Mouse (Mus musculus) neural tube, embryonic 13.5 days (tissue): Measurements from ENCODE around the gene Pan3. TPM values are rescaled to one million over a fixed set of nuclear protein-coding genes. Genes with fewer than 3 reads are reported as not detected.

Experiments
- ATAC-seq: fragments of 200-750 bp; cut with Nextera tagmentation; 2 replicates; pipeline ENCODE4 v1.8.0; 2017; ENCODE audit warnings: low read depth, mild to moderate bottlenecking, moderate TSS enrichment, moderate library complexity
- H3K27ac ChIP-seq: fragments of 300-500 bp; sonication (generic); replicated peaks from 2 replicates; pipeline ENCODE4 v1.5.1; 2015; ENCODE audit warnings: moderate library complexity, mild to moderate bottlenecking, inconsistent platforms
- H3K27me3 ChIP-seq: fragments of 300-500 bp; sonication (generic); 2 replicates; pipeline ENCODE4 v1.6.1; 2015; ENCODE audit warnings: mild to moderate bottlenecking, inconsistent platforms
- H3K36me3 ChIP-seq: fragments of 300-500 bp; sonication (generic); 2 replicates; pipeline ENCODE4 v1.6.1; 2015; ENCODE audit warnings: mild to moderate bottlenecking, inconsistent platforms
- H3K4me1 ChIP-seq: fragments of 300-500 bp; sonication (generic); replicated peaks from 2 replicates; pipeline ENCODE4 v1.6.1; 2015; ENCODE audit warnings: inconsistent platforms
- H3K4me2 ChIP-seq: fragments of 300-500 bp; sonication (generic); 2 replicates; pipeline ENCODE4 v1.6.1; 2015; ENCODE audit warnings: inconsistent platforms, mild to moderate bottlenecking, moderate library complexity
- H3K4me3 ChIP-seq: fragments of 300-500 bp; sonication (generic); 2 replicates; pipeline ENCODE4 v1.5.1; 2015; ENCODE audit warnings: mild to moderate bottlenecking, inconsistent platforms
- H3K9ac ChIP-seq: fragments of 300-500 bp; sonication (generic); 2 replicates; pipeline ENCODE4 v1.6.1; 2015; ENCODE audit warnings: moderate library complexity, mild to moderate bottlenecking, inconsistent platforms
- H3K9me3 ChIP-seq: fragments of 300-500 bp; sonication (generic); 2 replicates; pipeline ENCODE4 v1.6.1; 2016; ENCODE audit warnings: inconsistent platforms
- WGBS: fragments of 180-500 bp; shearing (Covaris S2); methylation state at CpG from one replicate; pipeline ENCODE4 v1.1.7; 2015; 5-methylcytosine and 5-hydroxymethylcytosine counted together
- polyA plus RNA-seq: library from polyadenylated mRNA; unstranded; fragments of >200 nt; fragmentation: Nextera tagmentation; extraction: Ambion mirVana; gene quantifications from 2 replicates; pipeline ENCODE4 v1.2.1, GENCODE M21; 2015

The Pan3 gene
- polyA plus RNA-seq, 1 experiment from 2014 or later = 69.1 TPM

GRCm38 (mm10) chr5:147402505-147402904, 27.5 kb upstream of the Pan3 start:
- H3K4me2 ChIP-seq = no peak overlapping the region
- H3K4me1 ChIP-seq = peaks cover 17% of the 10 kb centered on the region
- peaks cover 49% of the 10 kb centered on the region for H3K27me3 ChIP-seq
- WGBS = 20% methylated on average over 5 of the region's 5 CpGs
- no peaks in the 10 kb centered on the region for H3K36me3 ChIP-seq
- no peak for ATAC-seq
- H3K9ac ChIP-seq = no peak overlapping the region
- 0 out of 2 replicates have a peak, but pooled peaks cover 2% of the 10 kb centered on the region for H3K9me3 ChIP-seq
- no peak overlapping the region for H3K27ac ChIP-seq
- H3K4me3 ChIP-seq = no peak overlapping the region

- H3K9me3 ChIP-seq = 0 out of 2 replicates have a peak, but pooled peaks cover 2% of the 10 kb centered on the region
- no peak overlapping the region for H3K9ac ChIP-seq
- no peak overlapping the region for H3K4me2 ChIP-seq
- no peaks in the 10 kb centered on the region for H3K36me3 ChIP-seq
- peaks cover 13% of the 10 kb centered on the region for H3K27me3 ChIP-seq
- 80% methylated on average over 5 of the region's 5 CpGs for WGBS
- peaks cover 2% of the 10 kb centered on the region for H3K4me1 ChIP-seq
- no peak overlapping the region for H3K27ac ChIP-seq
- no peak overlapping the region for H3K4me3 ChIP-seq
- no peak for ATAC-seq
Observed at GRCm38 (mm10) chr5:147406135-147406534, 23.8 kb upstream of the Pan3 start.

GRCm38 (mm10) chr5:147408731-147409130, 21.2 kb upstream of the Pan3 start:
- Histone ChIP-seq H3K4me2 (peak overlapping the region; percentile 31), H3K27ac (no peak overlapping the region), H3K9ac (no peak overlapping the region), H3K9me3 (0 out of 2 replicates have a peak, but pooled peaks cover 2% of the 10 kb centered on the region), H3K4me1 (no peaks in the 10 kb centered on the region), H3K36me3 (no peaks in the 10 kb centered on the region), H3K4me3 (no peak overlapping the region), H3K27me3 (no peaks in the 10 kb centered on the region)
- ATAC-seq = no peak
- WGBS = 61% methylated on average over 29 of the region's 29 CpGs

- Histone ChIP-seq H3K27me3 (no peaks in the 10 kb centered on the region), H3K27ac (no peak overlapping the region), H3K36me3 (no peaks in the 10 kb centered on the region), H3K4me3 (no peak overlapping the region), H3K4me1 (no peaks in the 10 kb centered on the region), H3K9ac (no peak overlapping the region), H3K9me3 (0 out of 2 replicates have a peak, but pooled peaks cover 2% of the 10 kb centered on the region), H3K4me2 (no peak overlapping the region)
- 83% methylated on average over 6 of the region's 6 CpGs for WGBS
- no peak for ATAC-seq
Observed at GRCm38 (mm10) chr5:147410585-147410984, 19.4 kb upstream of the Pan3 start.

- H3K9ac ChIP-seq = no peak overlapping the region
- H3K4me3 ChIP-seq = no peak overlapping the region
- H3K9me3 ChIP-seq = no peaks in the 10 kb centered on the region
- no peak for ATAC-seq
- no peaks in the 10 kb centered on the region for H3K27me3 ChIP-seq
- H3K27ac ChIP-seq = no peak overlapping the region
- H3K4me1 ChIP-seq = no peaks in the 10 kb centered on the region
- WGBS = 80% methylated on average over 1 of the region's 1 CpGs
- no peaks in the 10 kb centered on the region for H3K36me3 ChIP-seq
- H3K4me2 ChIP-seq = no peak overlapping the region
Observed at GRCm38 (mm10) chr5:147417986-147418385, 12.0 kb upstream of the Pan3 start.

- no peak for ATAC-seq
- no peak overlapping the region for H3K4me2 ChIP-seq
- no peaks in the 10 kb centered on the region for H3K9me3 ChIP-seq
- H3K4me1 ChIP-seq = no peaks in the 10 kb centered on the region
- H3K27me3 ChIP-seq = no peaks in the 10 kb centered on the region
- no peak overlapping the region for H3K27ac ChIP-seq
- H3K4me3 ChIP-seq = no peak overlapping the region
- WGBS = 58% methylated on average over 10 of the region's 10 CpGs
- no peak overlapping the region for H3K9ac ChIP-seq
- no peaks in the 10 kb centered on the region for H3K36me3 ChIP-seq
Observed at GRCm38 (mm10) chr5:147418394-147419121, 11.4 kb upstream of the Pan3 start.

- no peaks in the 10 kb centered on the region for H3K9me3 ChIP-seq
- H3K4me2 ChIP-seq = no peak overlapping the region
- no peak overlapping the region for H3K27ac ChIP-seq
- 0 out of 2 replicates have a peak, but pooled peaks cover 2% of the 10 kb centered on the region for H3K4me1 ChIP-seq
- H3K27me3 ChIP-seq = no peaks in the 10 kb centered on the region
- ATAC-seq = no peak
- 53% methylated on average over 6 of the region's 6 CpGs for WGBS
- no peak overlapping the region for H3K9ac ChIP-seq
- H3K36me3 ChIP-seq = no peaks in the 10 kb centered on the region
- H3K4me3 ChIP-seq = no peak overlapping the region
Observed at GRCm38 (mm10) chr5:147423612-147424011, 6.3 kb upstream of the Pan3 start.

- 83% methylated on average over 4 of the region's 4 CpGs for WGBS
- H3K4me3 ChIP-seq = no peak overlapping the region
- no peaks in the 10 kb centered on the region for H3K27me3 ChIP-seq
- ATAC-seq = no peak
- H3K9ac ChIP-seq = no peak overlapping the region
- no peaks in the 10 kb centered on the region for H3K36me3 ChIP-seq
- no peak overlapping the region for H3K27ac ChIP-seq
- no peak overlapping the region for H3K4me2 ChIP-seq
- H3K9me3 ChIP-seq = no peaks in the 10 kb centered on the region
- peaks cover 11% of the 10 kb centered on the region for H3K4me1 ChIP-seq
Observed at GRCm38 (mm10) chr5:147426048-147426805, 3.7 kb upstream of the Pan3 start.

- H3K4me2 ChIP-seq = peak overlapping the region; percentile 93
- peak overlapping the region; percentile 90 for H3K4me3 ChIP-seq
- no peaks in the 10 kb centered on the region for H3K36me3 ChIP-seq
- ATAC-seq = peak; percentile 90
- H3K9me3 ChIP-seq = no peaks in the 10 kb centered on the region
- 0% methylated on average over 45 of the region's 91 CpGs for WGBS
- no peaks in the 10 kb centered on the region for H3K27me3 ChIP-seq
- peak overlapping the region; percentile 97 for H3K9ac ChIP-seq
- peaks cover 45% of the 10 kb centered on the region for H3K4me1 ChIP-seq
- H3K27ac ChIP-seq = peak overlapping the region; percentile 99
Observed at GRCm38 (mm10) chr5:147430361-147430935, 487 bp downstream of the Pan3 start.

GRCm38 (mm10) chr5:147430936-147431839, 1.2 kb downstream of the Pan3 start:
- Histone ChIP-seq H3K4me1 (peaks cover 52% of the 10 kb centered on the region), H3K9ac (peak overlapping the region; percentile 97), H3K27ac (peak overlapping the region; percentile 99), H3K27me3 (no peaks in the 10 kb centered on the region), H3K4me2 (peak overlapping the region; percentile 93), H3K36me3 (no peaks in the 10 kb centered on the region), H3K4me3 (peak overlapping the region; percentile 90), H3K9me3 (no peaks in the 10 kb centered on the region)
- peak; percentile 75 for ATAC-seq
- WGBS = under 1% methylated on average over 56 of the region's 68 CpGs

- 91% methylated on average over 8 of the region's 8 CpGs for WGBS
- peaks cover 68% of the 10 kb centered on the region for H3K4me1 ChIP-seq
- H3K4me3 ChIP-seq = no peak overlapping the region
- ATAC-seq = no peak
- peak overlapping the region; percentile 13; the same call in 1 of the 2 replicates for H3K9ac ChIP-seq
- H3K4me2 ChIP-seq = peak overlapping the region; percentile 93; the same call in 1 of the 2 replicates
- no peaks in the 10 kb centered on the region for H3K36me3 ChIP-seq
- no peaks in the 10 kb centered on the region for H3K9me3 ChIP-seq
- no peak overlapping the region for H3K27ac ChIP-seq
- no peaks in the 10 kb centered on the region for H3K27me3 ChIP-seq
Observed at GRCm38 (mm10) chr5:147432927-147433326, 3.0 kb downstream of the Pan3 start.
